8 mouse cellular contexts compared by ENCODE assay signal in the genomic region with DNA sequence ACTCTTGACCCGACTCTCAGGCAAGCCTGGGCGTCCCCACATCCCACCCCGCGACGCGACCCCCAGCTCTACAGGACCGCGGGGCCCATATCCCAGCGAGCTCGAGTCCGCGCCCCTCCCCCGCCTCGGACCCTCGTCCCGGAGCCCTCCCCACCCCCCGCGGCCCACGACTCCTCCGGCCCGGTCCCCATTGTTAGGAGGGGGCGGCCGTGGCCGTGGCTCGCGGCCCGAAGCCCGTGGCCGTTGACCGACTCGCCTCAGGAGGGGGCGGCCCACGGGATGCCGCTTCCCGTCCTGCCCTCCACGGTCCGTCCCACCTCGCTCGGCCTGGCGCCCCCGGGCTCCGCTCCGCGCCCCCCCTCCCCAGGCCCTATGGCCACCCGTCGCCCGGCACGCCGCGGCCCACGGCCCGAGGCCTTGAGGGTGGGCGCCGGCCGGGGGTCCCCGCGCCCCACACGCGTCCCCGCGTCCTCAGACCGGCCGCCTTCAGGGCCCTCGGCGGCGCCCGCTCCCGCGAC. TPM values are rescaled to one million over a fixed set of nuclear protein-coding genes. Genes with fewer than 3 reads are reported as not detected.
DNase-seq lines count a peak whose midpoint lies in the region; ATAC-seq and TF ChIP-seq lines count a peak whose summit lies in the region.

Kansl1 (minus strand) TSS at position 111 of the 518 bp plus-strand sequence.

- H3K27ac ChIP-seq in bone marrow, adult 2 months (ENCODE audit: control insufficient read depth, insufficient read depth, low read depth, low read length, poor library complexity), result peak within 1 kb of the TSS; percentile 48; the same call in 1 of the 2 replicates

- under 1% methylated on average over 60 of the region's 69 CpGs for WGBS in bone marrow, adult 2 months

- no peak for ATAC-seq in erythroid progenitor cell, adult 5-6 weeks (replicated peaks; ENCODE audit: low FRiP score, poor library complexity, severe bottlenecking)
- ATAC-seq in megakaryocyte progenitor cell, adult 5-6 weeks (replicated peaks; ENCODE audit: poor library complexity), result peak; percentile 27

- intact Hi-C loops in heart, postnatal 14 days (cut with DNase I), result no loop called here
- intact Hi-C loops in left cerebral cortex, postnatal 14 days (cut with DNase I), result no loop called here

- no peak for TF ChIP-seq POLR2A in bone marrow, adult 2 months (IDR thresholded peaks at IDR 0.05; ENCODE audit: borderline replicate concordance, control insufficient read depth, low read depth, low read length)

- DNase-seq in retina, embryonic 14.5 days (ENCODE audit: low spot score), result peak; percentile 50
- no peak for DNase-seq in retina, postnatal 1 day
- peak; percentile 46 to 59 for DNase-seq in heart, postnatal 14 days
- DNase-seq in left cerebral cortex, postnatal 14 days (ENCODE audit: low spot score in 2 of 2), result no peak
- no peak for DNase-seq in thymus, postnatal 0 days (ENCODE audit: low spot score)

- peak within 1 kb of the TSS; percentile 76 for H3K4me3 ChIP-seq in bone marrow, adult 2 months (replicated peaks; ENCODE audit: control insufficient read depth, low read depth, low read length)

- TF ChIP-seq CTCF in bone marrow, adult 2 months (IDR thresholded peaks at IDR 0.05; ENCODE audit: control insufficient read depth, insufficient read depth, low read length), result no peak

- no peaks in the 10 kb centered on the region; the same call in 1 of the 2 replicates for H3K4me1 ChIP-seq in bone marrow, adult 2 months (ENCODE audit: control insufficient read depth, insufficient read depth, low read length)

RNA-seq across cellular contexts. Expression of gene Kansl1, which starts in this region (rescaled TPM):
- 8.1 and 19.0 TPM in 2 replicates for polyA plus RNA-seq in bone marrow, adult 2 months (2011; ENCODE audit: insufficient read depth, insufficient read length, low replicate concordance, missing spikeins)
- 29.8 and 31.7 TPM in 2 replicates for total RNA-seq in erythroid progenitor cell, adult 5-6 weeks (2015; ENCODE audit: low replicate concordance)
- 19.8 and 23.9 TPM in 2 replicates for total RNA-seq in erythroid progenitor cell, adult 5-6 weeks (2017; ENCODE audit: low replicate concordance)
- total RNA-seq in heart, postnatal 14 days (2021), result 10 to 100 TPM; 31.6 to 32.3 TPM
- 10 to 100 TPM; 64.8 to 71.7 TPM for total RNA-seq in left cerebral cortex, postnatal 14 days (2021)
- 62.8 and 64.0 TPM in 2 replicates for total RNA-seq in megakaryocyte progenitor cell, adult 5-6 weeks (2015)
- 29.6 and 37.2 TPM in 2 replicates for total RNA-seq in megakaryocyte progenitor cell, adult 5-6 weeks (2017)
- 17.5 and 18.3 TPM in 2 replicates for polyA plus RNA-seq in thymus, postnatal 0 days (2015; fragmentation: Nextera tagmentation; extraction: Ambion mirVana)

Comparison
In these comparisons a context has a peak if more than half of its experiments do, and no peak if none do; other contexts are left out.
1. DNase-seq: peak in retina, embryonic 14.5 days (single experiment) and heart, postnatal 14 days (2 of 2); none in retina, postnatal 1 day (single experiment), left cerebral cortex, postnatal 14 days (0 of 2) and thymus, postnatal 0 days (single experiment).